Mouse (Mus musculus): ENCODE results near the gene Ccr3.

- TF ChIP-seq MYOD1 (IDR thresholded peaks at IDR 0.05; ENCODE audit: control insufficient read depth in 1 of 3, insufficient read length in 2 of 3, low read depth in 2 of 3) = peak in 2 of 3 experiments; percentile 33 to 72
- no peak for TF ChIP-seq USF1 (IDR thresholded peaks at IDR 0.05; ENCODE audit: low read depth)
- TF ChIP-seq POLR2A (IDR thresholded peaks at IDR 0.05; ENCODE audit: insufficient read length, low read depth) = no peak
- no peak for TF ChIP-seq SRF (IDR thresholded peaks at IDR 0.05; ENCODE audit: control insufficient read depth, insufficient read length, low read depth)
- TF ChIP-seq POLR2AphosphoS2 (IDR thresholded peaks at IDR 0.05; ENCODE audit: insufficient read length, low read depth) = no peak
- TF ChIP-seq MYOG (IDR thresholded peaks at IDR 0.05; ENCODE audit: control insufficient read depth in 1 of 3, insufficient read depth in 1 of 3, insufficient read length in 2 of 3, low read depth in 2 of 3) = no peak
- TF ChIP-seq TCF12 (IDR thresholded peaks at IDR 0.05; ENCODE audit: insufficient read depth, poor library complexity, severe bottlenecking) = no peak
These were observed 39.1 kb upstream of the Ccr3 start for GRCm38 (mm10) chr9:123982720-123983119.

Measured in myocyte (in vitro differentiated cells).